Mouse (Mus musculus) kidney, postnatal 36 days (tissue): ENCODE data around the gene Podxl2.
A peak's percentile ranks its signal among the peaks of the same experiment; 100 is the strongest.

ENCODE experiments used
- DNase-seq, 2 experiments: peaks; one replicate each; pipeline ENCODE4 v3.0.0; 2021 to 2022; ENCODE audit warnings: mixed read lengths in 2 of 2

Podxl2 gene

DNA sequence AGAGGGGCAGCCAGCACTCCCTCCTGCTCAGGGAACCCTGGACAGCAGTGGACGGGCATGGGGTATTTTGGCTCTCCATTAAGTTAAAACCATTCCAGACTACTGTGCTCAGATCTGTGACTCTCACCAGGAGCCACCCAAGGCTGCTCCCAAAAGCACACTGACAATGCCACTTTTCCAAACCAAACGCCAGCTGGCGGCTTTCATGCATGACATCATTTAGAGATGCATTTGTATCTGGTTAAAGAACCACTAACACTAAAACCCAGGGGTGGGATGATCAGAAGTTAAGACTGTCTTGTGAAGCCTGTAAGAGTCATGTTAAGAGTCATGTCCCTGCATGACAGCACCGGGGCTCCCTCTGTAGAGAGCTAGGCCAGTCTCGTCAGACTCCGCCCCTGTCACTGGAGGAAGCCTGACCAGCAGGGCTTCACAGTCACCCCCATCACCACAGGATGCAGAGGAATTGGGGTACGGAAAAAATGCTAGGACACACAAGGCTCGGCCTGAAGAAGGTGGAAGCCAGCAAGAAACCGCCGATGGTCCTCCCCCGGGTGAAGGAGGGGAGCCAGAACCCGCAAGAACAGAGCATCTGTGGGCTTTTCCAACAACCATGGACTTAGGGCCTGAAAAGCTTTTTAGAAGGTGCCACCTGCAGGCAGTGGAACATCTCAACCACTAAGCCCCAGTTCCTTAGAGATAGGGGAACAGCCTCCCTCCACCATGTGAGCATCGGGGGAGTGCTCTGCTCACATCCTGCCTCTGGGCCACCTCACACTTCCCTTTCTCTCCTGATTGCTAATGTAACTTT is 47.2 kb downstream of the Podxl2 start:
- no peak for DNase-seq

DNA sequence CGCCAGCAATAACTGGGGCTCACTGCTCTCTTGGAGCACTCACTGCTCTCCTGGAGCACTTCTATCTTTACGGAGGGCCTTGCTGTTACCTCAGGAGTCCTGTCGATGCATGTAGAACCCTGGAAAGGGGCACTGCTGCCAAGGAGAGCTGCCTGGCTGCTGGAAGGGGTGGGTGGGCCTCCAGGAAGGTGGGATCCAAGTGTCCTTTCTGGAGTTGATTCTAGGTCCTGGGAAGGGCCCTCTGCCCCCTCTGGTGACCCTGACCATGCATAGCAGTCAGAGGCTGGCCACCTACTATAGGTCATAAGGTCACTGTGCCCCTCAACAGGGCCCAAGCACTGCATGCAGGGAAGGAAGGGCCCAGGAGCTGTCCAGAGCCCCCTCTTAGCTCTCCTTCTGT is 47.9 kb downstream of the Podxl2 start:
- DNase-seq, result no peak

DNA sequence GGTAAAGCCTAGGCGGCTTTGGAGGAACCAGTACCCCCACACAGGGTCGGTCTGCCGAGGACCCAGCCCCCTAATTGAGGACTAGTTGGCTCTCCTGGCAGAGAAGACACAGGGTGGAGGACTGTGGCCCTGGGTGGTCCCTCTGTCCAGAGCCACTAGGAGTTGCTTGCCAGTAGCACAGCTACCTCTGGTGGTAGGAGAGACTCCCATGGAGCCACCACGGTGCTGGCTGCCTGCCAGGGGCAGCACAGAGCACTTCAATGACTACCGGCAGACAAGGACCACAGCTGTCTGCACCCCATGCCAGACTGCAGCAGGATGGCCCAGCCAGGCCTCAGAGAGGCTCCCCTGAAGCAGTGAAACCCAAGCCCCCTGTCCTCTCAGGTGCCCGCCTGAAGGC is 48.3 kb downstream of the Podxl2 start:
- DNase-seq, result peak; percentile 51 to 78

DNA sequence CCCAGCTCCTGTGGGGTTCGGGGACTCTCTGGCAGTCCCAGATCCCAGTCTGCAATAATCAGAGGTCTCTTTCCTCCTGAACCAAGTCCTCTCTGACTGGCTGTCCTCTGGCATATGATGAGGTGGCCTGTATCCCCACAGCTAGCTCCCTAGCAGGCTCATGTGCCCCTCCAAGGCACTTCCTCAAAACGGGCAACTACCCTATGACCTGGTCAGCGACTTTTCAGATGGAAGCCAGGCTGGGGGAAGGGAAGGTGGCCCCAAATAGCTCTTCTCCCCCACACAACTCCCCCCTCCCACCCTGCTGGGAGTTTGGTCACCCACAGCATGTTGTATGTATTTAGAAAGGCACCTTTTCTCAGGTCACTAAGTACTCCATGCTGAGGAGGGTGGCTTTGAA is 48.8 kb downstream of the Podxl2 start:
- no peak for DNase-seq

DNA sequence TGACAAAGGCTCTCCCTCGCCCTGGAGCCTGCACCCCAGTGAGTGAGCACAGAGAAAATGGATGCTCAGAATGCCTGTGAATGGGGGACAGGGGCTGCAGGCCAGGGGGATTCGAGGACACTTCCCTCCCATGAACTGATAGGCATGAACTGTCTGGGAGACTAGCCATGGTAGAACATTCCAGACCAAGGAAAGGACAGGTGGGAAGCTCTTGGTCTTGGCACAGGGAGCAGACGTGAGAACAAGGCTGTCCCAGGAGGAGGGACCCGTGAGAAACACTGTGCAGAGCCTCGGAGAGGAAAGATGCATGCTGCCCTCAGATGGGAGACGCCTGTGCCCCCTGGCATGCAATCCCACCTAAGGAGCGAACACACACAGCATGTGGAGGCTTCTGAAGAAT is 50.7 kb downstream of the Podxl2 start:
- no peak for DNase-seq

DNA sequence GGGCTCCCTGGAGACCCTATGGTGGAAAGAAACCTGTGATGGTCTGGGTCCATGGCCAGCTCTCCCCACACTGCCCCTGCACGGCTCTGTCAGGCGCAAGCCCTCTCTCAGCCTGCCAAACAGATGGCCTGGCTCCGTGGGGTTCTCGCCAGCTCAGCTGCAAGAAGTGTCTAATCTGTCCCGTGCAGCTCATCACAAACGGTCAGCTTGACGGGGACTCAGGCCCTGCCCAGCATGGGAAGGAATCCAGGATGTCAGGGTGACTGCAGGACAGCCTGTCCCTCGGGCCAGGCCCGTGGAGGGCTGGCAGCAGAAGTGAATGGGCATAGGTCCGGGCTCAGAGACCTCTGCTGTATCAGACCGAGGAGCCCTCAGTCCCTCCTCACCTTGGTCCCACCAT is 52.9 kb downstream of the Podxl2 start:
- no peak for DNase-seq

DNA sequence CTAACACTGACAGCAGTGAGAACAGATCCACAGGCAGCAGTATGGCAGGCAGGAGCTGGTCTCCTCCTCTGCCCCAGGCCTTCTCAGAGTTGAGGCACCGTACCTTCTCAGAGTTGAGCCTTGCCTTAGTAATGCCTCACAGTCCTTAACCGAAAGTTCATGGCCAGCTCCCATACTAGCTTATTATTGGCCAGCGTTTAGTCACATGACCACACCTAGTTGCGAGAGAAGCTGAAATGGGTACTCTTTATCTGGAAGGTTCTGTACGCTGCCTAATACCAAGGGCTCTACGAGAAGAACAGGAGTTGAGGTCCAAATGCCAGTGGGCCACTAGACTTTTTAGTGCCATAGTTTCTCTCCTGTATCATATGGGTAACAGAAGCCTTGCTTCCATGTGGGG is 53.5 kb downstream of the Podxl2 start:
- no peak for DNase-seq

DNA sequence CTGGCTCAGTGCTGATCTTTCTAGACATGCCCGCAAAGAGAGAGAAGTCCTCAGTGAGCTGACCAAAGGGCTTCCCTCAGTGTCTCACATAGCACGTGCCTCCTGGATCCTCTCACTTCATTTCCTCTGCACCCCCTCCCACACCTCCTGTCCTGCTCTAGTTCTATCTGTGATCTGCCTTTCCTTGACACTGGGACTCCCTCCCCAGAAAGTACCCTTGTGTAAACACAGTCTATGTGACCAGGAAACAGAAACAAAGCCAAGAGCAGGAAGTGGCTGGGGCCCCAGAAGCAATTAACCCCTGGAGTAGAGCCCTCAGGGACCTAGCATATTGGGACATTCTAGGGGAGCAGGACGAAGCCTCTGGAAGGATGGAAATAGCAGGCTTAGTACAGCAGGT is 54.0 kb downstream of the Podxl2 start:
- no peak for DNase-seq

DNA sequence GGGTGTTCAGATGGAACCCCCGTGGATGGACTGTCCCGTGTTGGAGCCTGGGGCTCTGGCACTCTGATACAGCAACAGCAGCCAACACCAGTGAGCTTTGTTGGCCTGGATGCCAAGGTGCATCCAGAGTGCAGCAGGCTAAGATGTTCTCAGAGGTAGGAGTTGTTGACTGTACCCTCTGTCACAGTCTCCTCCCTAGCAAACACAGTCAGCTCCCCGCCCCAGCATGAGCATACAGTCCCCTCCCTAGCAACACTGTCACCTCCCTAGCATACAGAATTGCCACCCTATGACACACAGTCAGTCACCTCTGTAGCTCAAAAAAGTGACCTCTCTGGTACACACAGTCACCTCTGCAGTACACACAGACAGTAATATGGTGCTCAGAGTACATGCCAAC is 57.9 kb downstream of the Podxl2 start:
- no peak for DNase-seq

DNA sequence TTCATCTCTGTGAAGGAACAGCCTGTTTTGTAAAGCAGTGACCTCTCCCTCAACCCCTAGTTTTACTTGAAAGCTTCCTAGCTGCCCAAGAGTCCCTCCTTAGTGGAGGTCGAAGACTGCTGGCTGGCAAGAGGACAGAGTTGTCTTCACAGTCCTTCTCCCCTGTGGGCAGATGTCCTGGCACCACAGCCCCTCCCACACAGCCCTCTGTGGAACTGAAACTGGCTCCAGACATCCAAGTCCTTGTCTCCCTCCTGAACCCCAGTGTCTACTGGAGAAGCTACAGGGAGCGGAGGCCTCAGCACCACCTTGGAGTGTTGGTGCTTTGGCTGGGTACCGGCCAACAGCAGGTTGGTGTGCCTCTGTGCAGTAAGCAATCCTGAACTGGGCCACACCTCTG is 59.4 kb downstream of the Podxl2 start:
- no peak for DNase-seq

DNA sequence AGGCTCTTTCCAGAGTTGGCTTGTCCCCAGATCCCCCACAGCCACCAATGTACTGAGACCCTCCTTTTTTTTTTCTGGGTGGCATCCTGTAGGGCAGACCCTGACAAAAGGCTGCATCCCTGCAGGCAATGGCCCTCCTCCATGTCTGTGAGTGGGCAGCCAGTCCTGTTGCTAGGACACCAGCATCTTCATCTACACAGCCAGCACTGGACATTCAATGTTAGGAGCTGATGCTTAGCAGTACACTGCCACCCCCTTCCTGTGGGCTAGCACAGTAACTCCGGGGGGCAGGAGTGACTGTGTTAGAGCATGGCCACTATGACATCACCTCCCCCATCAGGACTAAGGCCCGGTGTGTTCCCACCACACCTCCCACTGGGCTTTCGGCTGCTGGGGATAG is 59.8 kb downstream of the Podxl2 start:
- no peak for DNase-seq

DNA sequence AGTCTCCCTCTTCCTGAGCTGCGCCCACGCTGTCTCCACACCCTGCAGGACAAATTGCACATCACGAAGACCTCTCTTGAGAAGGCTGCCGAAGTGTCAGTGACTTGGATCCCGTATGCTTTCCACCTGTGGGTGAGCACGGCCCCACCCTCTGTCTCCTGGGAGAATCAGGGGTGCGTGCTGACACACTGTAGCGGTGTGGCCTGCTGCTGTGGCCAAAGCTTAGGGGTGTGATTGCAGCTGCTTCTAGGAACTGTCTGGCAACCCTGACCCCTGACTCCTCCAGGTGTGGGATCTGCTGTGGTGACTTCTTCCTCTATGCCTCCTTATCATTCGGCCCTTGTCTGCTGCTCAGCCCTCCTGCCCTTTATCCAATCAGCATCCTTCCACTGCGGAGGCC is 61.0 kb downstream of the Podxl2 start:
- no peak for DNase-seq

DNA sequence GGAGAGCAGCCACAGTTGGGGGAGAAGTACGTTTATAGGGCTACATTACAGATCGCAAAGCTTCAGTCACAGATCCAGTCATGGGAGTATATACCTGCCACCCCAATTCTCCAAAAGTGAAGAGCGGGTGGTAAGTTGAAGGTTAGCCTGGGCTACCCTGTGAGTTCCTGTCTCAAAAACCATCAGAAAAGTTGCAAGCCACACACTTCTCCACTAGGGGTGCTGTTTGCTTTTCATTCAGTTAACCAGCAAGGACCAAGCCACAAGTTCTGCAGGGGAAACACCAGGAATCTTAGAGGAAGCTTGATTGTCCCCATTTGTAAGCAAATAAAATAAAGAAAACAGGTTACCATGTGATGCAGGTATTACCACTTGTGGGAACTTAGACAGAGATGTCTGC is 62.0 kb downstream of the Podxl2 start:
- DNase-seq, result peak; percentile 35 to 61

DNA sequence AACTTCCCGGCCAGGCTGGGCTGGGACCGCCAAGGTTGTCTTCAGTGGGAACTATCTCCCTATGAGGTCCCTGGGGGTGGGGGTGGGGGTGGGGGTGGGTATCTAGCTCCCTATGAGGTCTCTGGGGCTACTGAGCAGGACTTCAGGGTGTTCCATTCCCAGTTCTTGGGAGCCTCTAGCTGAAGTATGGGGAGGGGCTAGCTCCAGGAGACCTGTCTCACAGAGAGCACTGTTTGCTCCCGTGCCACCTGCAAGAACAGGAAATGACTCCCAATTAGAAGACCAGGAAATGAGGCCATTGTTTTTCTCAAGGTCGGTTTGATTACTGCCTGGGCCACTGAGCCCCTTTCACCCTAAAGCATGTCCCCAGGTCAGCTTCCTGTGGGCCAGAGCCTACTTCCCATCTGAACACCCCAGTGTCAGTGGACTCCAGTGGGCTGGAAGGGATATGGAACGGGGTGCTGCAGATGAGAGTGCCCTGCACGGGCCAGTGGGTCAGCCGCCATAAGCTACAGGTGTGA is 62.9 kb downstream of the Podxl2 start:
- no peak for DNase-seq

DNA sequence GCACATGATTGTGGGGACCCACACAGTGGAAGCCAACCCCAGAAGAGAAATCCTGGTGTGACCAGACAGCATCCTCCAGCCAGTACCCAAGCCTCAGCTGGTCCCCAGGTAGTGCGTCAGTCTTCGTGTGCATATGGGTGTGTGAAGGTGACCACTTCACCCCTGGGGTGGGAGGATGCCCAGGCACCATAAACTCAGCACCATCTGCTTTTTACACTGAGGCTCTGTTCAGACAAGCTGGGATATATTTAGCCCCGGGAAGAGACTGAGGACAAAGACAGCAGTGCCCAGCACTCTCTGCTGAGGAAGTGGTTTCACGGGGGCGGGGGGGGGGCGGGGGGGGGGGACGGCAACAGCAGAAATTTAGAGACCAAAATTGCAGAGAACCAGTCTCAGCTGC is 63.4 kb downstream of the Podxl2 start:
- no peak for DNase-seq

DNA sequence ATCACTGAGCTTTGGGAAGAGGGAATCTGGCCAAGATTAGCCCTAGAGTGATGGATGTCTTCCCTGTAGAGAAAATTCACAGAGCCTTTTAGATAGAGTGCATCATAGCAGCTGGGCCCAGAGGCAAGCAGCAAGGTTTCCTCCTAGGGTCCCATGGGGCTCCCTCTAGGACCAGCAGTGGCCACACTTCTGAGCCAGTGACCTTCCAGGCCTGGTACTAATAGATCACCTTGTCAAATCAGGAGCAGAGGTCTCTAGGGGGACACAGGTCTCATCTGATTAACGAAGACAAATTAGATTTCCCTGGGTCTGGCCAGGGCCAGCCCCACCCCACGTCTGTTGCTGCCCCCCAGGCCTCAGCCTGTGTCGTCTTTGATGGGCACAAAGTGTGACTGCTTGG is 64.6 kb downstream of the Podxl2 start:
- DNase-seq, result peak in 1 of 2 experiments; percentile 33

DNA sequence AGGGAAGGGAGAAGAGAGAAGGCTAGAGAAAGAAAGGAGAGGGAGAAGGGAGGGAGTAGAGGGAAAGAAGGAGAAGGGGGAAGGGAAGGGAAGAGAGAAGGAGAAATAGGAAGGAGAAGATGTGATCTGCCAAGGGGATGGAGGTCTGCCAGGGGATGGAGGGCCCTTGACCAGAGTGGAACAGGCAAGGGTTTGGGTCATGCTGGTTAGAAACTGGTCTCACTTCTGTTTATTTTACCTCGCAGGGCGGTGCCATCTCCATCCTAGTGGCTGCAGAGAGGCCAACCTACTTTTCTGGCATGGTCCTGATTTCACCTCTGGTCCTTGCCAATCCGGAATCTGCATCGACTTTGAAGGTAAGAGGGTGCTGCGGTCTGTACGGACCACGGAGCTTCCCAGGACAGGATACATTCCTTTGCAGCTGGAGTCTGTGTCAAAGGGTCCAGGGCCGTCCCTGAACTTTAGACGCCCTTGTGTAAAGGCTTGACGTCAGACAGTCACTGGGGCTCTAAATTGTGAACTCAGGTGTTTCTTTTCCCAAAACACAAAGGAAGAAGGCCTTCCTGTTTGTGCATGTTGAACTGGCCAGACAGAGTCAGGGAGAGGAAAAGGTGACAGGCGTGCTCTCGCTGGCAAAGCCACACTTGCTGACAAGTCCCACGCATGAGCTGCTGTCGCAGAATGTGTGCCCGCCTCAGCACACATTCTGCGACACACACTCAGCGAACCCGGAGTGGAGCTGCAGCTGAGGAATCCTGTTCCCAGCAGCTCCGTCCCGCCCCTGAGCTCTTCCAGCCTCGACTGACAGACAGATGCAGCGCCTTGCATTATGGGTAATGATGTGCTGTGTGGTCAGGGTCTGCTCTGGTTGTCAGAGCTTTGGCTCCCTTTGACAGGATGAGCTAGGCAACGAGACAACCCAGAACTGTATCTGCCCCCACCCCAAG is 65.5 kb downstream of the Podxl2 start:
- DNase-seq, result peak in 1 of 2 experiments; percentile 30

DNA sequence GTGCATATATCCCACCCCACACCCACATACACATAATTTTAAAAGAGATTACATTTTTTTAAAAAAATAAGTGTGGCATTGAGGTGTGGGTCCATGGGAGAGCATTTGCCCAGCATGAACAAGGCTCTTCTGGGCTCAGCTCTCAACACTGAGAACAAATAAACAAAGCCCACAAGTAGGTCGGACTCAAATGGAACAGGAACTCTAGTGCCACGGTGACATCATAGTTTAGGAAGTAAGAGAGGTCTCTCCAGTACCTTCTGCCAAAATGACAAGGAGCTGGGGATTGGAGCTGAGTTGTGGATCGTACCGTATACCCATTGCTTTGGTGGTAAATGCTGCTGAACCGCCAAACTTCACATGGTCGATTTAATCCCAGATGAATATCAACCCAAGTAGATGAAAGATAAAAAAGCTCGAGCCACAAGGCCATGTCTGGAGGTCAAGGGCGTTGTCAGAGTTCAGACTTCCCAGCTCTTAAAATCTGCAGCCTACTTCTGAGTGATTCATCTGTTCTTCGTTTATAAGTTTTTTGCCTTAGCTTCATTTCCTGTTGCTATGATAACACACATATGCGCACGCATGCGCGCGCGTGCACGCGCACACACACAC is 69.8 kb downstream of the Podxl2 start:
- no peak for DNase-seq

DNA sequence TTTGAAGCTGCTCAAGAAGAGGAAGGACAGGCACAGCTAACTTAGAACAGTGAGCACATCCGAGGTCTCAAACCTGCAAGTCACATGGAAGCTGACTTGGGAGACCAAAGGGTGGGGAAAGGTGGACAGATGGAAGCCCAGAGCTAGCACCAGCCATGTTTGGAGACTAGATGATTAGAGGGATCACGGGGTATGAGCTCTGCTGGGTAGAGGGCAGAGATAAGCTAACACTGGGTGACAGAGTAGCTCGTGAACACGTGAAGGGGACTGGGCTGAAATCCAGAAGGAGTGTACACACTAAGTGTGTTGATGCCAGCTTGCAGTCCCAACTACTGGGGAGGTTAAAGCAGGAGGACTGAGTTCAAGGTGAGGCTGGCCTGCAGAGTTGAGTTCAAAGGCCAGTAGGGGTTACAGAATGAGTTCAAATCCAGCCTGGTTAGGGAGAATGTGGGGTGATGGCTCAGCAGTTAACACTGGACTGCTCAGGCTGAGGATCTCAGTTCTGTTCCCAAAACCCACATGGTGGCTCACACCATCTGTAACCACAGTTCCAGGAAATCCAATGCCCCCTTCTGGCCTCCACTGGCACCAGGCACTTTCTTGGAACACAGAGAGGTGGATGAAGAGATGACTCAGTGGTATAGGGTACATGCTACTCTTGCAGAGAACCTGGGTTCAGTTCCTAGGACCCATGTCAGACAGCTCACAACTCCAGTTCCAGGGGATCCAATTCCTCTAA is 70.7 kb downstream of the Podxl2 start:
- DNase-seq, result no peak

DNA sequence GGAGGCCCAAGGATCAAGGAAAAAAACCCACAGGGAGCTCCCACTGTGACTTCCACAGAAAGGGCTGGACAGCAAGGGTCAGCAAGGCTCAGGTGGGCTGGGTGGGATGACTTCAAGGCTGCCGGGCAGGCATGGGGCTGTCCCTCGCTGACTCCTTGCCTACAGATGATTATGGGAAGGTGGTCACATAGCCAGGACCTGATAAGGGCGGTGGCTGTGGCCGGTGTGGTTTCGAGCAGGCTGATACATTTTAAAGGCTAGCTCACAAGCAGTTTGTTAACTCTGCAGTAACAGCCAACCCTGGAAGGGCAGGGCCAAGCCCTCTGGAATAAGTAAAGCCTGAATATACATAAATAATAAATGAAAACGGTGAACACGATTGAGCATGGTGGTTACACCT is 71.8 kb downstream of the Podxl2 start:
- no peak for DNase-seq

DNA sequence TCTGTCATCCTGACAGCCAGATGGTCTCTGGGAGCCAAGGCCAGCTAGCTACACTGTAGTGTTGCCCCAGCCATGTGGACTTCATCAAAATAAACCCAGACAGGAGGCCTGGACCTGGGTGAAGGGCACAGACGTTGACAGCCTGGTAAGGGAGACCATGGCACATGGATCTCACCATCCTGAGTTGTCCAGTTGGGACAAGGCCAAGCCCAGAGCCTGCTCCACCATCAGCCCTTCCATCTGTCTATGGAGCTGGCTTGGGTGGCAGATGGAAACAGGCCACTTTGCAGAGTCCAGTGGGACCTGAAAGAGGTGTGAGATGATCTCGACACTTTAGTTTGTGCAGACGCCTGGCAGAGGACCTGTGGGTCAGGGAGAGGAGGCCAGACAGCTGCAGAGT is 74.1 kb downstream of the Podxl2 start:
- DNase-seq, result no peak

DNA sequence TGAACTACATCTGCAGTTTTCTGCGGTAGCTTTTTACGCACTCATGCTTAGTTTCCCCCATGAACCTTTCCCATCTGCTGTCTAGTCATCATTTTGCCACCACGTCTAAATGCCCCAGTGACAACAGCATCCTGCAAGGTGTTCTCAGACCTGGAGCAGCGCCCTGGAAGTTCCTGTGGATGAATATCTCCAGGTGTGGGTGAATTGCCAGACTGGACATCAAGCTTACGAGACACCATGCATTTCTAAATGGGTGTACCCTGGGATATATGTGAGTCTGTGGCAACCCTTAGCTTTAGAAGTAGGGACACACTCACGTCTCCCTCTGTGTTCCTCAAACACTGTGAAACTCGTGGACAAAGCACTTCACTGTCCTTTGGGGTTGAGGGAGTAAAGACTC is 74.7 kb downstream of the Podxl2 start:
- DNase-seq, result no peak

DNA sequence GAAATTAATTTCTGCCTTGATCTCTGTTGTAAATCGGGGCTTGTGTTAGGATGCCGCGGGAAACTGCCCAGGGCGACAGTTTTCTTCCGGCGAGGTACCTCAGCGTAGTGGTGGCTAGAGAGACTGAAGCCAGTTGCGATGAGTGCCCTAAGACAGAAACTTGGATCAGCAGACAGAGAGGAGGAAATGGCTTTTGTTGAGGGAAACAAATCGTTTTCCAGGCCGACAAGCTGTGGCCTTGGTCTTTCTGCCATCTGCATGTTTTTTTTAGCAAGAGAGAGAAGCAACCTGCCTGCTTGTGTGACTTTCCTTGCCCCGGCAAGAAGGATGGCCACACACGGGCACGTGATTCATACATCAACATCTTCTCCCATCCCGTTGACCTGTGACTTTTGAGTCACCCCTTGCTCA is 80.3 kb downstream of the Podxl2 start:
- DNase-seq, result no peak
